Mouse (Mus musculus) Muller cell, postnatal 12 days (primary cell): ENCODE data around the gene Msh2.

Experiments used
- DNase-seq: peaks from one replicate; pipeline ENCODE4 v3.0.0-alpha.2; 2015; ENCODE audit errors: inconsistent ontology term

Msh2 gene

GRCm38 (mm10) chr17:87698996-87699765, 27.1 kb downstream of the Msh2 start:
- peak; percentile 3 for DNase-seq

- DNase-seq, result no peak
Measured at GRCm38 (mm10) chr17:87700101-87700500, 28.0 kb downstream of the Msh2 start.

GRCm38 (mm10) chr17:87724727-87725126, 52.6 kb downstream of the Msh2 start:
- no peak for DNase-seq

- DNase-seq, result no peak
Measured at GRCm38 (mm10) chr17:87726489-87727356, 54.6 kb downstream of the Msh2 start.

GRCm38 (mm10) chr17:87731962-87732361, 59.8 kb downstream of the Msh2 start:
- DNase-seq, result no peak

GRCm38 (mm10) chr17:87734471-87734870, 62.3 kb downstream of the Msh2 start:
- no peak for DNase-seq

- no peak for DNase-seq
Measured at GRCm38 (mm10) chr17:87737144-87737543, 65.0 kb downstream of the Msh2 start.

GRCm38 (mm10) chr17:87739835-87740234, 67.7 kb downstream of the Msh2 start:
- DNase-seq, result no peak

- DNase-seq, result no peak
Measured at GRCm38 (mm10) chr17:87744985-87745925, 73.1 kb downstream of the Msh2 start.

- peak; percentile 55 for DNase-seq
Measured at GRCm38 (mm10) chr17:87745926-87746888, 74.1 kb downstream of the Msh2 start.

- DNase-seq, result no peak
Measured at GRCm38 (mm10) chr17:87760315-87760714, 88.2 kb downstream of the Msh2 start.

- peak; percentile 23 for DNase-seq
Measured at GRCm38 (mm10) chr17:87763146-87763545, 91.0 kb downstream of the Msh2 start.

- no peak for DNase-seq
Measured at GRCm38 (mm10) chr17:87765031-87765430, 92.9 kb downstream of the Msh2 start.

GRCm38 (mm10) chr17:87766888-87767287, 94.8 kb downstream of the Msh2 start:
- DNase-seq, result no peak

- peak; percentile 77 for DNase-seq
Measured at GRCm38 (mm10) chr17:87770766-87771165, 98.6 kb downstream of the Msh2 start.

- DNase-seq, result no peak
Measured at GRCm38 (mm10) chr17:87773175-87773574, 101.0 kb downstream of the Msh2 start.
